8 mouse cellular contexts compared by ENCODE assay signal in genomic region chr2:103073219-103073982, GRCm38 (mm10). TPM values are rescaled to one million over a fixed set of nuclear protein-coding genes. Genes with fewer than 3 reads are reported as not detected.
A peak's percentile ranks its signal among the peaks of the same experiment; 100 is the strongest.
DNase-seq lines count a peak whose midpoint lies in the region; ATAC-seq lines count a peak whose summit lies in the region.

Gene Pdhx (minus strand): TSS chr2:103073513.
Gene Apip (plus strand): TSS chr2:103073675.

- H3K4me3 ChIP-seq in heart, embryonic 10.5 days, result peak within 1 kb of the TSS; percentile 90
- H3K4me3 ChIP-seq in kidney, embryonic 15.5 days (replicated peaks), result peak within 1 kb of the TSS; percentile 84

- H3K27ac ChIP-seq in heart, embryonic 10.5 days, result peak within 1 kb of the TSS; percentile 95
- peak within 1 kb of the TSS; percentile 90 for H3K27ac ChIP-seq in kidney, embryonic 15.5 days

- H3K4me1 ChIP-seq in heart, embryonic 10.5 days, result peaks cover 20% of the 10 kb centered on the region
- H3K4me1 ChIP-seq in kidney, embryonic 15.5 days, result peaks cover 23% of the 10 kb centered on the region

- peak; percentile 95 for ATAC-seq in erythroblast, adult 5-6 weeks (replicated peaks; ENCODE audit: low FRiP score, poor library complexity, severe bottlenecking)
- peak; percentile 100 for ATAC-seq in kidney, embryonic 15.5 days (replicated peaks; ENCODE audit: low FRiP score)
- ATAC-seq in monocyte, adult 5-6 weeks (replicated peaks; ENCODE audit: insufficient number of reproducible peaks, low FRiP score, low TSS enrichment, poor library complexity, severe bottlenecking), result peak; percentile 99

- peak within 1 kb of the TSS; percentile 75 for H3K4me2 ChIP-seq in kidney, embryonic 15.5 days

- 0 out of 2 replicates have a peak, but pooled peaks cover 2% of the 10 kb centered on the region for H3K36me3 ChIP-seq in heart, embryonic 10.5 days
- H3K36me3 ChIP-seq in kidney, embryonic 15.5 days, result no peaks in the 10 kb centered on the region

- DNase-seq in B cell, adult 2 months, result peak; percentile 100
- peak; percentile 99 for DNase-seq in brain, adult 2 months (ENCODE audit: low read depth, low spot score)
- DNase-seq in heart, embryonic 10.5 days (ENCODE audit: low spot score), result peak; percentile 100
- peak; percentile 100 for DNase-seq in liver
- peak; percentile 100 for DNase-seq in spleen, postnatal 4 days (ENCODE audit: low spot score in 2 of 2)

- H3K9ac ChIP-seq in kidney, embryonic 15.5 days, result peak within 1 kb of the TSS; percentile 77

- under 1% methylated on average over 55 of the region's 55 CpGs for WGBS in heart, embryonic 10.5 days
- WGBS in kidney, embryonic 15.5 days, result under 1% methylated on average over 55 of the region's 55 CpGs

- H3K9me3 ChIP-seq in heart, embryonic 10.5 days, result no peaks in the 10 kb centered on the region
- no peaks in the 10 kb centered on the region for H3K9me3 ChIP-seq in kidney, embryonic 15.5 days (replicated peaks)

- no peaks in the 10 kb centered on the region for H3K27me3 ChIP-seq in heart, embryonic 10.5 days (ENCODE audit: insufficient read depth, poor library complexity, severe bottlenecking)
- H3K27me3 ChIP-seq in kidney, embryonic 15.5 days, result no peaks in the 10 kb centered on the region

RNA-seq across cellular contexts. Expression of gene Pdhx, which starts in this region (rescaled TPM):
- total RNA-seq in erythroblast, adult 5-6 weeks (2015; ENCODE audit: low replicate concordance), result 6.5 and 8.3 TPM in 2 replicates
- 5.5 and 8.9 TPM in 2 replicates for total RNA-seq in erythroblast, adult 5-6 weeks (2017; ENCODE audit: low replicate concordance)
- polyA plus RNA-seq in heart, embryonic 10.5 days (2016; fragmentation: Nextera tagmentation; extraction: Ambion mirVana), result 47.2 and 55.6 TPM in 2 replicates
- polyA plus RNA-seq in kidney, embryonic 15.5 days (2015; fragmentation: Nextera tagmentation; extraction: Ambion mirVana), result 43.0 and 45.0 TPM in 2 replicates
- total RNA-seq in monocyte, adult 5-6 weeks (2017), result 15.2 to 24.7 TPM (median 16.6 TPM) in 3 replicates

RNA-seq across cellular contexts. Expression of gene Apip, which starts in this region (rescaled TPM):
- 10.7 and 38.2 TPM in 2 replicates for total RNA-seq in erythroblast, adult 5-6 weeks (2015; ENCODE audit: low replicate concordance)
- 16.7 and 21.2 TPM in 2 replicates for total RNA-seq in erythroblast, adult 5-6 weeks (2017; ENCODE audit: low replicate concordance)
- 65.4 and 66.2 TPM in 2 replicates for polyA plus RNA-seq in heart, embryonic 10.5 days (2016; fragmentation: Nextera tagmentation; extraction: Ambion mirVana)
- 62.9 and 66.1 TPM in 2 replicates for polyA plus RNA-seq in kidney, embryonic 15.5 days (2015; fragmentation: Nextera tagmentation; extraction: Ambion mirVana)
- 10.3 to 18.7 TPM (median 12.1 TPM) in 3 replicates for total RNA-seq in monocyte, adult 5-6 weeks (2017)

Comparison
In these comparisons a context has a peak if more than half of its experiments do, and no peak if none do; other contexts are left out.
1. Peak in every context shown above with its lines: DNase-seq, ATAC-seq, H3K4me3 ChIP-seq and H3K27ac ChIP-seq.